Mouse (Mus musculus) retina, adult 2 months (tissue): Measurements from ENCODE around the gene Gm36864.
"Not testable (repeated sequence)": the region's sequence is repeated elsewhere in the genome, so short reads cannot be mapped to it uniquely, and the experiment has no call there.

Experiments
- DNase-seq: peaks from one replicate; pipeline ENCODE4 v3.0.0-alpha.2; 2012; ENCODE audit warnings: low read depth, low spot score

The Gm36864 gene

DNA sequence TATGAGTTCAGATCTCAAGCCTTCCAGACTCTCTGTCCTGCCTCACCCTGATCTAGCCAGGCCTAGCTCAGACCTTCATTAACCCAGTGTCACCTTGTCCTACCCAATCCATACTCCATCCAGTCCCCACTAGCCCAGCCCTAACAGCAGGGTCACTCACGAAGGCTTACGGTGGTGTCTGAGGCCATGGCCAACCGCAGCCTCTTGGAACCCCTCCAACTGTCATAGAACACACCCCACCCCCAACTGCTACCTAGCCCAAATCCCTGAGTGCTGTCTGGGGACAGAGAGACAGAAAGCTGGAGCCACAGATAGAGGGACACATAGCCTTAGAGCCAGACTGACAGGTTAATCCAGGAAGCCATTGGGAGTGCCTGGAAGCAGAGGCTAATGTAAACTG is at the start of gene Gm36864:
Gene Gm36864 (plus strand): TSS at position 269 of the 400 bp plus-strand sequence.
- no peak for DNase-seq

DNA sequence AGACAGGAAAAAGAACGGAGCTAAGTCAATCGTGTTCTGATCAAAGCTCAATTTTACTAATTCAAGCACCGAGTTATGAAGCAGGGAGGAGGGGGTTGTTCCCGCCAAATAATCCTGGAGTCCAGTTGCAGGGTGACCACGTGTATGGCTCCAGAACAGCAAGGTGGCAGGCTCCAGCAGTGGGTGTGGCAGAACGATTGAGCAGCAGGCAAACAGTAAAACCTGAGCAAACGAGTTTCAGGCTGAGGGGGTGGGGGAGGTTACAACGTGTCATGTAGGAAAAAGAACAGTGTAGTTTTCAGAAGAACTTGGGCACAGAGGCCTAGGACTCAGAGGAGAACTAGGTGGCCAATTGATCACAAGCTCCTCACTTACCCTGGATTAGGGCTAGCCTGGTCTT is 49.5 kb upstream of the Gm36864 start:
- DNase-seq = not testable (repeated sequence)

DNA sequence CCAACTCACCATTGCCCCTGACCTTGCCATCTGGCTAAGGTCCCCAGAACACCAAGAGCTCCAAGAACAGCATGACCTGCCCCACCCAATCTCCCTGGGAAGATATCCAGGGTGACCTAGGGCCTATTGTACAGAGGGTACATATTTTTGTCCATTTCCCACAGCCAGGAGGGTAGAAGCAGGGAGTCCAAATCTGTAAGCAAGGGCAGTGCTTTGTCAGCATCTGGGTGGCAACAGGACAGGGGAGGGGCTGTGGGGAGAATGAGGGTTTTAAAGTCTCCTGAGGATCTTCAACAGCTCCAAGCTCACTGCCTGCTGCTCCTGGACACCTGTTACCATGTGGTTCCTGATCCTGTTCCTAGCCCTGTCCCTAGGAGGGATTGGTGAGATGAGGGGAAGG is 48.0 kb upstream of the Gm36864 start, which contains the start of gene Klk1b24:
Gene Klk1b24 (plus strand): TSS at position 301 of the 400 bp plus-strand sequence.
- not testable (repeated sequence) for DNase-seq

DNA sequence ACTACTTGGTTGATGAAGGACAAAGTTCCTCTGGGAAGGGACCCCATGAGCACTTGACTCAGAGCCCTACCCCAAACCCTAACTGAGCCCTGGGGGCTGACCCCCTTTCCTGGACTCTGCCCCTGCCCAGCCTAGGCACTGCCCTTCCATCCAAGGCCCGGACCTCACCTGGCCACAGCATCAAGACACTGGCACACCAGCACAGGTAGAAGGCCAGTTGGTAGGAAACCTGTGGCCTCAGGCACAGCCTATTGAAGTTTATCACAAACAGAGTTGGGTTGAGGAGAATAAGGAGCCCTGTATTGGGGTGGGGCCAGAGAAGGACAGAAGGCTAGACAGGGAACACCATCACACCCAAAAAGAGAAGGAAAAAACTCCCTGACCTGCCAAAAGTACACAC is 42.5 kb upstream of the Gm36864 start:
- DNase-seq = not testable (repeated sequence)

DNA sequence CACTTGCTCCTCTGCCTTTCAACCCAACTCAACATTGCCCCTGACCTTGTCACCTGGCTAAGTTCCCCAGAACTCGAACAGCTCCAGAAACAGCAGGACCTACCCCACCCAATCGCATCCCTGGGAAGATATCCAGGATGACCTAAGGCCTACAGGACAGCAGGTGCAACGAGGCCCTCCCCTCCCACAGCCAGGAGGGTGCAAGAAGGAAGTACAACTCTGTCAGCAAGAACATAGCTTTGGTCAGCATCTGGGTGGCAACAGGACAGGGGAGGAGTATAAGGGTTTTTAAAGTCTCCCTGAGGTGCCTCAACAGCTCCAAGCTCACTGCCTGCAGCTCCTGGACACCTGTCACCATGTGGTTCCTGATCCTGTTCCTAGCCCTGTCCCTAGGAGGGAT is 38.1 kb upstream of the Gm36864 start, which contains the start of gene Klk1b3:
Gene Klk1b3 (plus strand): TSS at position 301 of the 400 bp plus-strand sequence.
- no peak for DNase-seq

DNA sequence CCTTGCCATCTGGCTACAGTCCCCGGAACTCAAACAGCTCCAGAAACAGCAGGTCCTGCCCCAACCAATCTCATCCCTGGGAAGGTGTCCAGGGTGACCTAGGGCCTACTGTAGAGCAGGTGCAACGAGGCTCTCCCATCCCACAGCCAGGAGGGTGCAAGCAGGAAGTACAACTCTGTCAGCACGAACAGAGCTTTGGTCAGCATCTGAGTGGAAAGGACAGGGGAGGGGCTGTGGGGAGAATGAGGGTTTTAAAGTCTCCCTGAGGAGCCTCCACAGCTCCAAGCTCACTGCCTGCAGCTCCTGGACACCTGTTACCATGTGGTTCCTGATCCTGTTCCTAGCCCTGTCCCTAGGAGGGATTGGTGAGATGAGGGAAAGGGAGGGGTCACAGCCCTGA is 28.8 kb upstream of the Gm36864 start, which contains the start of gene Klk1b4:
Gene Klk1b4 (plus strand): TSS at position 301 of the 400 bp plus-strand sequence.
- DNase-seq = not testable (repeated sequence)

DNA sequence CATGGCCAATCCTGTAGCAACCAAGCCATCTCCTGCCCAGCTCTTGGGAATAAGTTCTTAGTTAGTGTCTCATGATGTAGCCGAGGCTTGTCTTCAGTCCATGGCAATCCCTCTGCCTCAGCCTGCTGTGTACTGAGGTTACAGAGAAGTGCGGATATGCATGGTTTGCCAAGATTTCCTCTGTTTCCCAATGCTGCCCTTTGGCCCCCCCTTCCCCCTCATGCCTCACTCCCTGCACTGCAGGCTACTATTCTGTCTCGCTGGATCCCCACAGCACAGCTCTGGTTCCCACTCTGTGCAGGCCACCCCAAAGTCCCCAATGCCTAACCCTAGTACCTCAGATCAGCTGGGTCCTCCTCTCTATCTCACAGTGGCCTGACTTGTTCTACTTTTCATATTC is 27.7 kb upstream of the Gm36864 start:
- DNase-seq = no peak

DNA sequence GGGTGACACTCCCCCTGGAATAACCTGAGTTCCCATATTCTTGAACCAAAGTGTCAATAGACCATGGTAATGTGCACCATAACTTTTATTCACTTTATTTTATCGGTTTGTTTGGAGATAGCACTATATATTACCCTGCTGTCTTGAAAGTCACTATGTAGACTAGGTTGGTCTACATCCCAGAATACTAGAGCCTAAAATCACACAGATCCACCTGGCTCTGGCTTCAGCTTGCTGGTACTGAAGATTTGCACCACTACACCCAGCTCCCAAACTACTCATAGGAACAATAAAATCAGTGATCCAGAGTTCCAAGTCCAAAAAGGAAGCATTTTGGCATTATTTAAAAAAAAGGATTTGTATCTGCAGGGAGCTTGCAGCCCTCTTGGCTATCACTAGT is 20.3 kb upstream of the Gm36864 start, which contains the start of gene Klk1b5:
Gene Klk1b5 (plus strand): TSS at position 301 of the 400 bp plus-strand sequence.
- no peak for DNase-seq

DNA sequence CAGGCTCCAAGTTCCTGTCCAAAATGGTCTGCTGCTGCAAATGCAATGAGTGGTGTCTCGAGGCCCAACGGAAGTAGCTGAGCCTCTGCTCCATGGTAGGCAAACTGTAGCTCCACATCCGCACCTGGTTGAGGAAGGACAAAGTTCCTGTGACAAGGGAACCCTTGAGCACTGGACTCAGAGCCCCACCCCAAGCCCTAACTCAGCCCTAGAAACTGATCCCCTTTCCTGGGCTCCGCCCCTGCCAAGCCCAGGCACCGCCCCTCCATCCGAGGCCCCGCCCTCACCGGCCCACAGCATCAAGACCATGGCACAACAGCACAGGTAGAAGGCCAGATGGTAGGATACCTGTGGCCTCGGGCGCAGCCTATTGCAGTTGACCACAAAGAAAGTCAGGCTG is 14.4 kb upstream of the Gm36864 start:
- not testable (repeated sequence) for DNase-seq

DNA sequence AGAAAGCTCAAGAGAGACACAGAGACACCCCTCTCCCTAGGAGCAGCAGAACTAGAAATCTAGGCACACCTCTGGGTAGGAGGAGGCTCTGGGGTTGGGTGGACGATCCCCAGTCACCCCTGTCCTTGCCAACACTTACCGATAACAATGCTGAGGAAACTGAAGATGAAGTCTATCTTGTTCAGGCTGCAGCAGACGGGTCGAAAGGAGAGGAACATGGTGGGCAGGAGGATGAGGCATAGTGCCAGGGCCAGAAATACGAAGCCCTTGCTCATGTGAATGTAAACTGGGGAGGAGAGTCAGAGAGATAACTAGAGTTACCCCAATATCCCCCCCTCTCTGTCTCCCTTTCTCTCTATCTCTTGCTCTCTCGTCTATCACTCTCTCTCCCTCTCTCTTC is 13.6 kb upstream of the Gm36864 start:
- not testable (repeated sequence) for DNase-seq

DNA sequence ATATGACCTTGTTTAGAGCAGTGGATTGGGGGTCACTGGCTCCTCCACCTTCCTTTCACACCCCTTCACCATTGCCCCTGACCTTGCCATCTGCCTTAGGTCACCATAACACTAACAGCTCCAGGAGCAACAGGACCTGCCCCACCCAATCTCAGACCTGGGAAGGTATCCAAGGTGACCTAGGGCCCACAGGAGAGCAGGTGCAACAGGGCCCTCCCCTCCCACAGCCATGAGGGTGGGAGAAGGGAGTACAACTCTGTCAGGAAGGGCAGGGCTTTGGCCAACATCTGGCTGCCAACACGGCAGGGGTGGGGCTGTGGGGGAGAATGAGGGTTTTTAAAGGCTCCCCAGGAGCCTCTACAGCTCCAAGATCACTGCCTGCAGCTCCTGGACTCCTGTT is 10.9 kb upstream of the Gm36864 start, which contains the start of gene Klk1:
Gene Klk1 (plus strand): TSS at position 285 of the 400 bp plus-strand sequence.
- no peak for DNase-seq

DNA sequence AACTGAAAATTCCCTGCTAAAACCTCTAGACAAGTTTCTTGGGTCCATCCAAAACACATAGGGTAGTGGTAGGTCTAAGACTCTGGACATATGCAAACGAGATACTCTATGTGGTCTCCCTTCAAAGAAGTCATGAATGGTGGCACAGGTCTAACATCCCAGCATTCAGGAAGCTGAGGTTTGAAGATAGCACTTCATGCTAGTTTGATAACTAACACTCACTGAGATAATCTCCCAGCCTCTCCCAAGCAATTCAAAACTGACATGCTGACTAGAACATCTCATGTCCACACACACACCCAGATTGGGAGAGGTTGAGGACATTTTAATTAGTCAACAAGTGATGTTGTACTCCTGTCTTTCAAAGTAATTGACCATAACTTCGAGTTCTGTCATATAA is 3.9 kb downstream of the Gm36864 start:
- DNase-seq = no peak

DNA sequence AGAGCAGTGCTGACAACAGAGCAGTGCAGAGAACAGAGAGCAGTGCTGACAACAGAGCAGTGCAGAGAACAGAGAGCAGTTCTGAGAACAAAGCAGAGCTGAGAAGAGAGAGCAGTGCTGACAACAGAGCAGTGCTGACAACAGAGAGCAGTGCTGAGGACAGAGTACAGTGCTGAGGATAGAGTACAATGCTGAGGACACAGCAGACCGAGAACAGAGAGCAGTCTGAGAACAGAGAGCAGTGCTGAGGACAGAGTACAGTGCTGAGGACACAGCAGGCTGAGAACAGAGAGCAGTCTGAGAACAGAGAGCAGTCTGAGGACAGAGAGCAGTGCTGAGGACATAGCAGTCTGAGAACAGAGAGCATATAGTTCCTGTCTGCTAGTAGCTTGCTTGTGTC is 4.7 kb downstream of the Gm36864 start:
- DNase-seq = no peak

DNA sequence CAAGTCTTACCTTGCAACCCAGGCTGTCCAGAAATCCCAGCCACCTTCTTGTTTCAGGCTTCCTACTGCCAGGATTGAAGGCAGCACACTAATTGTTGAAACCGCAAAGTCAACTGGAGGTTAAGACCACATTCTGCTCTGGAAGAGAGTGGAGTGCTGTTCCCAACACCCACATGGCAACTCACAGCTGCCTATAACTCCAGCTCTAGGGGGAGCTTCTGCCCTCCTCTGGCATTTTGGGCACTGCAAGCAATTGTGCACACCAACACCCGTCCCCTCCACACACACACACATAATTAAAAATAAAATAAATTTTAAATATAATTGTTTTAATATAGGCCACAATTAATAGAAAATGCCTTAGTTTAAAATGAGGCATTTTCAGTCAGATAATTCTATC is 5.2 kb downstream of the Gm36864 start:
- no peak for DNase-seq

DNA sequence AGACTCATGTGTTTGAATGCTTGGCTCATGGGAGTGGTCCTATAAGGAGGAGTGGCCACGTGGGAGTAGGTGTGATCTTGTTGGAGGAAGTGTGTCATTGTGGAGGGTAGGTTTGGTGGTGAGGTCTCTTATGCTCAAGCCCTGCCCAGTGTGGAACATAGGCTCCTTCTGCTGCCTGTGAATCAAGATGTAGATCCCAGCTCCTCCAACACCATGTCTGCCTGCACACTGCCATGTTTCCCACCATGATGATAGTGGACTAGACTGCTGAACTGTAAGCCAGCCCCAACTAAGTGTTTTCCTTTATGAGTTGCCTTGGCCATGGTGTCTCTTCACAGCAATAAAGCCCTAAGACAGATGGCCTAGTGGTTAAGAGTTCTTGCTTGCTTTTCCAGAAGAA is 8.1 kb downstream of the Gm36864 start:
- DNase-seq = no peak

DNA sequence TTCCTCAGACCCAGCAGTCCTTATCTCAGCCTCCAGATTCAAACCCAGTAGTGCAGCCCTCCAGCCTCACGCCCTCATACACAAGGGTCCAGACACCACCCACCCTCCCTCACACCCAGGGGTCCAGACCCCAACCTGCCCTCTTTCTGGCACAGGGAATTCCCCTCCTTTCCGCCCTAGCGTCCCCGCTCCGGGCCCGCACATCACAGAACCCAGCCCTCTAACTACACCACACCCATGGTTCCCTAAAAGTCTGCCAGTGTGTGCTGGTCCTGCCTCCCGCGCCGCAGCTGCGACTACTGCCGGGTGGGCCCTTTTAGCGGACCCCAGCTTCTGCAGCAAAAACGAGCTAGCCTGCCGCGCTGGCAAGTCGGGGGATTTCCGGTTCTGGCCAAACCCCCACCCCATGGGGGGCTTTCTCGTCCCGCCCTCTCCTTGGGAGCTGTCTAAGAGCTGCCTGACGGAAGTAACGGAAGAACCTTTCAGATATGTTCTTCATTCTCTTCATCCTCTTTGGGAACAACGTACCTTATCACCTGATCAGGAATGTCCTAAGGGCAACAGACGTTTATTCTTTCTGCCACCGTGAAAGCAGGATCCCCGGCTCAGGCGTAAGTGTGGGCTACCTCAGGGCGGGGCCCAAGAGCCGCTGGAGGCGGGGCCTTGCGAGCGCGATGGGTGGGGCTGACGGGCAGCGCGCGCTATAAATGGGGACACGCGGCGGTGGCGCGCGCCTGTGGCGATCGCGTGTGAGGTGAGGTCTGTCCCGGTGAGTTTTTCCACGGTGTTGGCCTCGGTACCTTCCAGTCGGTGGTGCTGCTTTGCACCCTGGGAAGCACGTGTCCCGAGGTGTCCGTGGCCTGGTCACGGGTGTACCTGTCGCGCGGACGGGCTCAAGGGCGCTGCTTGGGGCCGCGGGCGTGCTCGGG is 10.3 kb downstream of the Gm36864 start, which contains the start of the genes 1700028J19Rik and 2410002F23Rik:
Gene 1700028J19Rik (minus strand): TSS at position 641 of the 929 bp plus-strand sequence.
Gene 2410002F23Rik (plus strand): TSS at position 668 of the 929 bp plus-strand sequence.
- DNase-seq = peak; percentile 89

DNA sequence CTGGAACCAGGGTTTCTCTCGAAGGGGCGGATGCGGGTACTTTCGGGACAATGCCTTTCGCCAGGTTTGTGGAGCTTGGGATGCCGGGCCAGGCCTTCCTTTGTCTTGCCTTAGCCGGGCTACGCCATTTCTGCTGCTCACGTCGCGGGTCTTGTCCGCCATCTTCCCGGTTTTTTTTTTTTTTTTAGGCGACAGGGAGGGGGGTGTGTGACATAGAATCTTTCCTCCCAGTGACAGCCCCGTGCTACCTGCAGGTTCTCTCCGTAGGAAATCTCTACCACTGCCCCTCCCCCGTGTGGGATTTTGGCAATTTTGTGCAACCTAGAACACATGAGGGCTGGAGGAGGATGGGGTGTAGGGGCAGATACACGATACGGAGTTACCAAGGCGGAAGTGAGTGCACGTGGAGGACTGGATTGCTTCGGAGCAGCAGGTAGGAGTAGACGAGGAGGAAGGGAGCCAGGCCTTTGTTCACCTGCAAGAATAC is 11.1 kb downstream of the Gm36864 start:
- DNase-seq = no peak

DNA sequence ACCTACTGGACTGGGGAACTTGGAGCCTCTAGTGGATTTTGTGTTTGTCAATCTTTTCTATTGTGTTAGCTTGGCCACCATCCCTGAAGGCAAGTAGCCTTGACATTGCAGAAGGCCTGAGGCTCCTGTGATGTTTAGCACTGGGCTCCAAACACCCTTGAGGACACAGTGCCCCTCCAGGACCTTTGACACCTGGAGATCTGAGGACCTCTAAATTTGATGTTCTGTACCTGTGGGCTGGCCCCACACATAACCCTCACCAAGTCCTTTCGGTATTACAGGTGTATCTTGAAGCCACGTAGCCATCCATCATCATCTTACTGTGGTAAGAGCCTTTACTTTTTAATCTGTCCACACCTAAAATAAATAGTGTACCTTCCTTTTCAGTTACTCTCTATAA is 12.0 kb downstream of the Gm36864 start:
- DNase-seq = no peak

DNA sequence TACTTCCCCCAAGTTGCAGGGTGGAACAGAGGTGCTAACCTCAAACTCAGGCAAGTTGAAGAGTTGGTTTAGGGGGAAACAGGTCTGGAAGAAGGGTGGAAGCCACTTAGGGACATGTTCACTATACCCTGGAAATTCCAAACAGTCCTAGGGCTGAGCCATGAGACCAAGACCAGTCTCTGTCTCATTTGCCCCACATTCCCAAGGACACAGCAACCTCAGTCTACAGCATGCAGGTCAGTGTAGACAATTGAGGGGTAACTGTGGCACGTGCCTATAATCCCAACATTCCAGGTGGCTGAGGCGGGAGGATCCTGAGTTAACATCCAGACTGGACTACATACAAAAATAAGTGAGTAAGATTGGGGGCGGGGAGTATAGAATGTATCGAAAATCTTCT is 13.3 kb downstream of the Gm36864 start:
- DNase-seq = no peak

DNA sequence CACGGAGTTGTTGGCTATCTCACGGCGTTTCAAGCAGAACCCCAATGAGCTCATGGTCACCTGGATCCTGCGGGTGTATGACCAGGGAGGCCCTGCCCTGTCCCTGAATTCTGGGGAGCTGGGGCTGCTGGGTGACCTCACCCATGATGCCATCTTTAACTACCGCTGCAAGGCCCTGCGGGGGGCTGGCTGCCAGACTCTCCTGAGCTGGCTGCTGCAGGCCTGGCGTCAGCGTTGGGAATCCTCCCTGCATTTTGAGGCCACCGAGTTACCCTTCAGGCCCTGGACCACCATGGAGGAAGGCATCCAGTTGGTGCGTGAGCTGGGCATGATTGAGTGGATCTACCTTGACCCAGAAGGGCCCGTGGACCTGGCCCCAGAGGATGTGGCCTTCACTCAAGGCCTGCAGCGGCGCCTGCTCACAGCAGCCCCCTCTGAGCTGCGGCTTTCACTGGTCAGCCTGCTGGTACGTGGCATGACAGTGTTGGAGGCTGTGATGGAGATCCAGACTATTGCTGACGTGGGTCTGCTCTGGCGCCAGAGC is 14.8 kb downstream of the Gm36864 start:
- not testable (repeated sequence) for DNase-seq

DNA sequence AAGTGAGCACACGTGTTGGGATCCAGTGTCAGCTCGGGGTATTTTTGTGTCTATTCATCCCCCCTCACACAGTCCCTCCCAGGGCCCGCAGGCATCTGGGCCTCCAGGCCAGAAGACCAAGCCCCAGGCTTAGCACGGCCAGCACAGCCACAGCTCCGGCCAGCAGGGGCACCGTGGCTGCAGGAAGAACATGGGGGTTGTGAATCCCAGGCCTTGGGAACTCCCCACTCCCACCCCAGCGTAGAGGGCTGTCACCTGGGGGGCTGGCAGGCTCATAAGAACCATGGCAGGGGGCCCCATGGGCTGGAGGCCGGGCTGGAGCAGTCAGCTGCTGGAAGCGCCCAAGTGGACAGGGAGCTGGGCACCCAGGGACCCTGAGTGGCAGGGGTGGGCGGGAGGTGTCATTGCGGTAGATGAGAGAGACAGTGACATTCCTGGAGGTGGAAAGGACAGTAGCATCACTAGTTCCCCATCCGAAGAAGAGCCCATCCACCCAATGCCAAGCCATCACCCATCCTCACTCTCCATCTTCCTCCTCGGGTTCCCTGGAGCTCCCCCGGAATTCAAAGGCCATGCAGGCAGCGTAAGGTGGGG is 17.1 kb downstream of the Gm36864 start:
- DNase-seq = no peak

DNA sequence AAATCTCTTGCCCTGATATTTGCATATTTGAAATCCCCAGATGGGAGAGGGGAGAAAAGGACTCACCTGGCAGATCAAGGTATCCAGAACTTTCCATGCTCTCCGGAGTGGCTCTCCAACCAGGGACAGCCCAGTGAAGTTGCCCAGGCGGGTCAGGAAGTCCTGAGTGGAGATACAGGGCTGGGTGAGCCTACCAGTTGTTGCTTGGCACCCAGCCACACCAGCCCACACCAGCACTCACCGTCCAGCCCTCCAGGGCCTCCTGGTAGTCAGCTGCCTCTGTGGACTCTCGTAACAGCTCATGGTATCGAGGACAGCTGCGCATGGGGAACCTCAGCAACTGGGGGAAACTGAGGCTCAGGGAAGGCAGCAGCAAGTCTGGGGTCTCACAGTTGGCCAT is 19.0 kb downstream of the Gm36864 start:
- DNase-seq = no peak
